Mouse (Mus musculus): ENCODE measurements around the gene Chaf1b. TPM values are rescaled to one million over a fixed set of nuclear protein-coding genes. Genes with fewer than 3 reads are reported as not detected.

Gene Chaf1b
- polyA plus RNA-seq, 1 experiment = 3.2 TPM

DNA sequence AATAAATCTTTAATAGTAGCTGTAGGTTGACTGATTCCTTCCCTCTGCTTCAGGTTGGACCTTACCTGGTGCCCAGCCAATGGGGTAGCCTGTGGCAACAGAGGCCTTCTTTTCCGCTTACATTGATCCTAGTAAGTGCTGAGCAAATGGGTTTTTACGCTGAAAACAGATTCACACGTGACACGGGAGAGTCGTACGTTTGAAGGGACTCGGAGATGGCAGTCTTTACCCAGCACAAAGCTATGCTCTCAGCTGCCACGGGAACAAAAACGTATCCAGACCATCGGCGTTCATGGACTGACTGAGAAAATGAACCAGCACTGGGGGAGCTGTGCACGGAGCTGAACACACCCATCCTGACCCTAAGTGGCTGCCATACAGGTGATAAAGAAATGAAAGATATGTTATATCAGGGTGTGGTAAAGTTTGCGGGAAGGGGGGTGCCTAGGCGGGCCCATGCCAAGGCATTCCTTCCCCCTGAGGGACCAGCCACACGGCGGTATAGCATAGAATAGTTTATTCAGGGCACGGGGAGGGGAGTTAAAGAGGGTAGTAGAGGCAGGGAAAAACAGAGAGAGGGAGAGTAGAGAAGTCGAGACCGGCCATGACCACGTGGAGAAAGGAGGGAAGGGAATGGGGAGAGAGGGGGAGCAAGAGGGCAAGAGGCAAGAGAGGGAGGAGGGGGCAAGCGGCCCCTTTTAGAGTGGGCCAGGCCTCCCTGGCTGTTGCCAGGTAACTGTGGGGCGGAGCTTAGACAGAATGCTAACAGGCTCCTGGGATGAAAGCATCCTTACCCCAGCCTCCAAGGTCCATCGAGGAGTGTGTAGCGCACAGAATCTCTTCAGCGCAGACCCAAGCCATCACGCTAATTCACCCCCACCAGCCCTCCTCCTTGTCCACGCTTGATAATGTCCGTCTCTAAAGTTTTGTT lies 27.3 kb downstream of the Chaf1b start:
- TF ChIP-seq CTCF (IDR thresholded peaks at IDR 0.05; ENCODE audit: insufficient read depth, low read length) (no peak), POLR2A (IDR thresholded peaks at IDR 0.05; ENCODE audit: borderline replicate concordance, extremely low read depth, low read depth, low read length) (no peak)
- no peaks in the 10 kb centered on the region; the same call in 1 of the 2 replicates for H3K4me1 ChIP-seq (ENCODE audit: control insufficient read depth, insufficient read depth, low read length)
- WGBS = 61% methylated on average over 28 of the region's 28 CpGs
- DNase-seq = no peak
- no peak overlapping the region for H3K4me3 ChIP-seq (replicated peaks; ENCODE audit: extremely low read depth, low read depth, low read length)

DNA sequence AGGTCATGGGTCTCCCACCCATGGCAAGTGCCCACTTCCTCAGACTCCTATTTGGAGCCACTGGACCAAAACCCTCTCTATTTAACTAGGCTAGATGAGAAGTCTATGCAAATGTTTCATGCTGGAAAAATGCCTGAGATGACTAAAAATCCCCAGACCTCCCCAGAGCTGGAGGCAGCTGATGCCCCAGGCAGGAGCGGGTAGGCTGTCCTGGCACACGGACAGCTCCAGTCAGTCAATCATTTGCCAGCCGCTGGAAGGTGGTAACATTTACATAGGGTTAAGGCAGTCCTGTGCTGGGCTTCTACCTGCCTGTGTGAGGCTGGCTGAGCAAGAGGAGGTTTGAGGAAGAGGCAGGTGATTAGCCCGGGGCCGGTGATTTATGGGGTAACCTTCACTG lies 28.5 kb downstream of the Chaf1b start:
- 28% methylated on average over 5 of the region's 5 CpGs for WGBS
- no peak overlapping the region for H3K4me3 ChIP-seq (replicated peaks; ENCODE audit: extremely low read depth, low read depth, low read length)
- TF ChIP-seq POLR2A (IDR thresholded peaks at IDR 0.05; ENCODE audit: borderline replicate concordance, extremely low read depth, low read depth, low read length) = no peak
- no peak for TF ChIP-seq CTCF (IDR thresholded peaks at IDR 0.05; ENCODE audit: insufficient read depth, low read length)
- H3K4me1 ChIP-seq (ENCODE audit: control insufficient read depth, insufficient read depth, low read length) = no peaks in the 10 kb centered on the region; the same call in 1 of the 2 replicates
- no peak for DNase-seq

DNA sequence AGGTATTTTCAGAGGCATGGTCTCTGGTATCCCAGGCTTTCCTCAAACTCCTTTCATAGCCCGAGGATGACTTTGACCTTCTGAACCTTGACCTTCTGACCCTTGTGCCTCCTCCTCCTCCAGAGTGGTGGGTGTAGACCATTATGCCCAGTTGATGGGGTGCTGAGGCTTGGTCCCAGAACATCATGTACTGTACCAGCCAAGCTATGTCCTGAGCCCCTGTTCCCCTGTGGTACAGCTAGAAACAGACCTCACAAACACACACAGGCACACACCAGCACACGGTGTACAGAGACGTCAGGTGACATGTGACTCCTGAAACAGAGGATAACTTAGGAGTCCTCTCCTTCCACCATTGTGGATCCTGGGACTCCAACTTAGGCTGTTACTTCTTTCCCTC lies 29.1 kb downstream of the Chaf1b start:
- H3K4me3 ChIP-seq (replicated peaks; ENCODE audit: extremely low read depth, low read depth, low read length) = no peak overlapping the region
- no peak for TF ChIP-seq CTCF (IDR thresholded peaks at IDR 0.05; ENCODE audit: insufficient read depth, low read length)
- no peak for TF ChIP-seq POLR2A (IDR thresholded peaks at IDR 0.05; ENCODE audit: borderline replicate concordance, extremely low read depth, low read depth, low read length)
- H3K4me1 ChIP-seq (ENCODE audit: control insufficient read depth, insufficient read depth, low read length) = peaks cover under 1% of the 10 kb centered on the region; the same call in 1 of the 2 replicates
- WGBS = 66% methylated on average over 3 of the region's 3 CpGs
- DNase-seq = no peak

DNA sequence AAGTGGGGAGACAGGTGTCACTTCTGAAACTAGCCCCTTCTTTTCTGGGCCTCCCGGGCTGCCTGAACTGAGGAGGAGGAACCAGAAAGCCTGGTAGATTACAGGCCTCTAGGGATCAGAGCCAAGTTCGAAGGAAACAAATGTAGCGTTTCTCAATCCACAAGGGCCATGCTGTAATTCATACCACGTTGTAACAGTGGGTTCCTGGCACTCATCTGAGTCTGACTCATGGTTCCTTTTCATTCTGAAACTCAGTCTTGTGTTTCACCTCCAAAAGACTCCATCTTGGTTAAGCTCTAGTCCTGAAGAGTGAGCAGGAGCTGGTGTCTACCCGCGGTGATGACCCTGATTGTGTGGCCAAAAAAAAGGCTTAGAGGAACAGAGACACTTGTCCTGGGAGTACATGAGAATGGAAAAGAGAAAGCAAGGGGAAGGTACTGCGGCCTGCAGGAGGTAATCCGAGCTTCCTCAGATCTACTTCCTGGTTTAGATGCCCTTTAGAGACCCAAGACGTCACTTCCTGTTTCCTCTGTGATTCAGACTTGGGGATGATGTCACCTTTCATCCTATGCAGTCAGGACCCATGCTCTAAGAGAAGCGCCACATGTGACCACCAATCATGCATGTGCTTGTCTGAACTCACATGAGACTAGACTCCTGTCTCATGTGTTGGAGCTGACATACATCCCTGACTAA lies 30.3 kb downstream of the Chaf1b start:
- 54% methylated on average over 10 of the region's 10 CpGs for WGBS
- H3K4me1 ChIP-seq (ENCODE audit: control insufficient read depth, insufficient read depth, low read length) = peaks cover 5% of the 10 kb centered on the region; the same call in 1 of the 2 replicates
- no peak for TF ChIP-seq CTCF (IDR thresholded peaks at IDR 0.05; ENCODE audit: insufficient read depth, low read length)
- TF ChIP-seq POLR2A (IDR thresholded peaks at IDR 0.05; ENCODE audit: borderline replicate concordance, extremely low read depth, low read depth, low read length) = no peak
- DNase-seq = peak; percentile 20
- H3K4me3 ChIP-seq (replicated peaks; ENCODE audit: extremely low read depth, low read depth, low read length) = no peak overlapping the region

DNA sequence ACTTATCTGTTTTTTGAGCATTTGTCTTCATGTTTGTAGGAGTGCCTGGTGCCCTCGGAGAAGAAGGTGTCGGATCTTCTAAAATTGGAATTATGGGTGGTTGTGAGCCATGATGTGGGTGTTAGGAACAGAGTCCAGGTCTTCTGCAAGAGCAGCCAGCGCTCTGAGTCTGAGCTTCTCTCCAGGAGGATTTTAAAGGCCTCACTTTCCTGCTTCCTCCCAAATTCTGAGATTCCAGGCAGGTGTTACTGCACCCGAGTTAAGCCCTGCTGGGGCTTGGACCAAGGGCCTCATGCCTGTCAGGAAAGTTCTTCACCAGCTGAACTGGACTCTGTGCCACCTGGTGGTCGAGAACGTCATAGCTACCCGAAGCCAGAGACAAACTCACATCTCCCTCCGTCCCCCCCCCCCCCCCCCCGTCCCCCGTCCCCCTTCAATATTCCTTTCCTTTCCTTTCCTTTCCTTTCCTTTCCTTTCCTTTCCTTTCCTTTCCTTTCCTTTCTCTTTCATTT lies 31.7 kb downstream of the Chaf1b start:
- peak; percentile 37 for DNase-seq
- Histone ChIP-seq H3K4me1 (ENCODE audit: control insufficient read depth, insufficient read depth, low read length) (peaks cover 5% of the 10 kb centered on the region; the same call in 1 of the 2 replicates), H3K4me3 (replicated peaks; ENCODE audit: extremely low read depth, low read depth, low read length) (no peak overlapping the region)
- peak; percentile 63 for TF ChIP-seq CTCF (IDR thresholded peaks at IDR 0.05; ENCODE audit: insufficient read depth, low read length)
- no peak for TF ChIP-seq POLR2A (IDR thresholded peaks at IDR 0.05; ENCODE audit: borderline replicate concordance, extremely low read depth, low read depth, low read length)
- WGBS = 32% methylated on average over 10 of the region's 10 CpGs

DNA sequence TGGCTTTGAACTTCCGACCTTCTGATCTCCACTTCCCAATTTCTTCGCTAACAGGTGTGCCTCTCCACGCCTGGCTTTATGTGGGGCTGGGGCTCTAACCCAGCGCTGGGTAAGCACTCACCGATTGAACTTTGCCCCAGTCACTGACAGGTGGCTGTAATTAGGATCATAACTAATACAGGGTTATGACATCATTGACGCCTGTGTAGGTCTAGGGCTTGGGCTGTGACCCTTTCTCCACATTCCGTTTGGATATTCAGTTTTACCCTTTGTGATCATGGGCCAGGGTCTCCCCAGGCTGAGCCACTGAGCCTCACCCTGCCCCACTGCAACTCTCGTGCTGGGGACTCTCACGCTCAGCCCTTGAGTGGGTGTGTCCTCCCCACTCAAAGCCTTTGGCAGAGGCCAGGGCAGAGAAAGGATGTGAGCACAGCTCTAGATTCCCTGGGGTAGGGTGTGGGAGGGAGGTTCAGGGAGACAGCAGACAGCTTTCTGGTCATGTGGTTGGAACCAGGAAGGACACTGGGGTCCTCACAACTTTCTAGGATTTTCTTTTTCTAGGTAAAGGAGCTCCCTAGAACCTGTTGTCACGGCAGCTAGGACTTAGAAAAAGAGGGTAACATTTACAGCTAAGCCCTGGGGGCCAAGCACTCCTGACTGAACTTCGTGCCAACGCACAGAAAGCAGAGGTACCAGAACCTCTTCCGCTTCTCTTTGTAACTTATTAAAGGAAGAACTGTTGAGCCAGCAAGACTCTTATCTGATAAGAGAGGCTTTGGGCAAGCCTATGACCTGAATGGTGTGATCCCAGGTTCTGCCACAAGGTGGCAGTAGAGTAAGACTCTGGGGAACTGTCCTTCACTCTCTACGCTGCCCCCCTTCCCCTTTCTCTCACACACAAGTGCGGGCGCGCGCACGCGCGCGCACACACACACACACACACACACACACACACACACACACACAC lies 34.3 kb downstream of the Chaf1b start:
- 30% methylated on average over 22 of the region's 22 CpGs for WGBS

DNA sequence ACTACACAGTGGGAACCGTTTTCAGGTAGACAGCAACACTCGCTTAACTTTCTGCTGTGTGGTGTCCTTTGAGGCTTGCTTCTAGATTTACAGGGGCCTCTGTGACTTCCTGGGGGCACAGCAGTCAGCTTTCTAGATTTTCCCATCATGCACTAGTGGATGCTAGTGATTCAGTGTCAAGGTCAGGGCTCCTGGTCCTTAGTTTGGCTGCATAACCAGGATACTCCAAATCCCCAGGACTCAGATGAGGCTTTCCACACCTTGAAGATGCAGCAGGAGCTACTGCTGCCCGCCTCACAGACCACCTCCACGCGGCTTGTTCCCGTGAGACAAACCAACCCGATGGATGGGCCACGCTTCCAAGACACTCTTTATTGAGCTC lies 35.0 kb downstream of the Chaf1b start:
- DNase-seq = no peak
- Histone ChIP-seq H3K4me1 (ENCODE audit: control insufficient read depth, insufficient read depth, low read length) (peaks cover 5% of the 10 kb centered on the region; the same call in 1 of the 2 replicates), H3K4me3 (replicated peaks; ENCODE audit: extremely low read depth, low read depth, low read length) (no peak overlapping the region)
- 62% methylated on average over 8 of the region's 8 CpGs for WGBS
- TF ChIP-seq POLR2A (IDR thresholded peaks at IDR 0.05; ENCODE audit: borderline replicate concordance, extremely low read depth, low read depth, low read length) (no peak), CTCF (IDR thresholded peaks at IDR 0.05; ENCODE audit: insufficient read depth, low read length) (no peak)

More for the DNA sequence above, 34.3 kb downstream of the Chaf1b start:
- Histone ChIP-seq H3K4me1 (ENCODE audit: control insufficient read depth, insufficient read depth, low read length) (peaks cover 5% of the 10 kb centered on the region; the same call in 1 of the 2 replicates), H3K4me3 (replicated peaks; ENCODE audit: extremely low read depth, low read depth, low read length) (no peak overlapping the region)
- peak; percentile 83 for DNase-seq
- TF ChIP-seq POLR2A (IDR thresholded peaks at IDR 0.05; ENCODE audit: borderline replicate concordance, extremely low read depth, low read depth, low read length) (no peak), CTCF (IDR thresholded peaks at IDR 0.05; ENCODE audit: insufficient read depth, low read length) (peak; percentile 75)

DNA sequence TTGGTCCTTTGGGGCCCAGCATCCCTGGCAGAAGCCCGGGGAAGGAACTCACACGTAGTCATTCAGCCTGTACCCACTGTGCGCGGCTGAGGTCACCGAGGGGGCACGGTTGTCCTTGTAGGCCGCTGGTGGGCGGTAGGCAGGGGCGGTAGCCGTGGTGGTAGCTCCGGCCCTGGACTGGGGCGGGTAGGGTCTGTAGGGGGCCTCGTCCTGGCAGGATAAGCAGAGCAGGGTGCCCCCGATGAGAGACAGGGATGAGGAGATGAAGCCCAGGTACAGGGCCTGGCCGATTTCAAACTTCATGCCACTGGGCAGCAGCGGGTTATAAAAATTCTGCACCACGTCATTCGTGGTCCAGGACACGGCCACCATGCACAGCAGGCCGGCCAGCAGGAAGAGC lies 35.5 kb downstream of the Chaf1b start:
- Histone ChIP-seq H3K4me3 (replicated peaks; ENCODE audit: extremely low read depth, low read depth, low read length) (no peak overlapping the region), H3K4me1 (ENCODE audit: control insufficient read depth, insufficient read depth, low read length) (peaks cover 5% of the 10 kb centered on the region; the same call in 1 of the 2 replicates)
- WGBS = 81% methylated on average over 20 of the region's 20 CpGs
- TF ChIP-seq CTCF (IDR thresholded peaks at IDR 0.05; ENCODE audit: insufficient read depth, low read length) = no peak
- no peak for TF ChIP-seq POLR2A (IDR thresholded peaks at IDR 0.05; ENCODE audit: borderline replicate concordance, extremely low read depth, low read depth, low read length)
- no peak for DNase-seq
